Mouse (Mus musculus) forebrain, postnatal 0 days (tissue): ENCODE data around the gene Cyb5rl. TPM values are rescaled to one million over a fixed set of nuclear protein-coding genes. Genes with fewer than 3 reads are reported as not detected.

ENCODE experiments used
- ATAC-seq: fragments of 200-750 bp; cut with Nextera tagmentation; 2 replicates; pipeline ENCODE4 v1.8.0; 2017; ENCODE audit warnings: mild to moderate bottlenecking, moderate library complexity
- DNase-seq: peaks from one replicate; pipeline ENCODE4 v3.0.0-alpha.2; 2015
- H3K27ac ChIP-seq: fragments of 300-500 bp; sonication (generic); 2 replicates; pipeline ENCODE4 v1.5.1; 2014; ENCODE audit warnings: low read depth, mild to moderate bottlenecking, antibody characterized with exemption, low read length, moderate library complexity, mixed read lengths
- H3K27me3 ChIP-seq: fragments of 300-500 bp; sonication (generic); 2 replicates; pipeline ENCODE4 v1.6.1; 2014; ENCODE audit warnings: mild to moderate bottlenecking, low read length, mixed read lengths; ENCODE audit not compliant: insufficient read depth
- H3K36me3 ChIP-seq: fragments of 300-500 bp; sonication (generic); 2 replicates; pipeline ENCODE4 v1.6.1; 2014; ENCODE audit warnings: mild to moderate bottlenecking, moderate library complexity; ENCODE audit not compliant: insufficient read depth
- H3K4me1 ChIP-seq: fragments of 300-500 bp; sonication (generic); 2 replicates; pipeline ENCODE4 v1.6.1; 2014; ENCODE audit warnings: antibody characterized with exemption; ENCODE audit not compliant: insufficient read depth
- H3K4me2 ChIP-seq: fragments of 300-500 bp; sonication (generic); 2 replicates; pipeline ENCODE4 v1.6.1; 2014; ENCODE audit warnings: low read depth, mild to moderate bottlenecking, moderate library complexity
- H3K4me3 ChIP-seq: fragments of 300-500 bp; sonication (generic); 2 replicates; pipeline ENCODE4 v1.5.1; 2014; ENCODE audit warnings: low read depth, low read length, mixed read lengths
- H3K9ac ChIP-seq: fragments of 300-500 bp; sonication (generic); 2 replicates; pipeline ENCODE4 v1.6.1; 2014; ENCODE audit warnings: mild to moderate bottlenecking
- H3K9me3 ChIP-seq: fragments of 300-500 bp; sonication (generic); 2 replicates; pipeline ENCODE4 v1.6.1; 2016; ENCODE audit warnings: low read length
- CTCF ChIP-seq: sonication (generic); IDR thresholded peaks from 2 replicates; pipeline ENCODE4 v1.5.1; 2016; ENCODE audit warnings: antibody characterized with exemption, control low read depth, low read depth
- WGBS: fragments of 180-500 bp; shearing (Covaris S2); extraction: QIAGEN DNeasy Blood & Tissue Kit; methylation state at CpG from one replicate; pipeline ENCODE4 v1.1.7; 2014; 5-methylcytosine and 5-hydroxymethylcytosine counted together
- polyA plus RNA-seq: library from polyadenylated mRNA; unstranded; fragments of >200 nt; fragmentation: Nextera tagmentation; extraction: Ambion mirVana; gene quantifications from 2 replicates; pipeline ENCODE4 v1.2.1, GENCODE M21; 2015
- total RNA-seq: library from RNA; depleted of rRNA; stranded (reverse); fragments of >200 nt; gene quantifications from 2 replicates; pipeline ENCODE4 v1.2.3, GENCODE M21; 2014

Gene Cyb5rl
- total and polyA plus RNA-seq, 2 experiments from 2014 or later, result 4.5 to 4.6 TPM

GRCm38 (mm10) chr4:107024899-107025298, 41.9 kb upstream of the Cyb5rl start:
- Histone ChIP-seq H3K27ac (no peak overlapping the region), H3K4me1 (no peaks in the 10 kb centered on the region), H3K9ac (no peak overlapping the region), H3K4me3 (no peak overlapping the region), H3K9me3 (no peaks in the 10 kb centered on the region), H3K27me3 (no peaks in the 10 kb centered on the region), H3K36me3 (0 out of 2 replicates have a peak, but pooled peaks cover 7% of the 10 kb centered on the region), H3K4me2 (no peak overlapping the region)
- WGBS, result 65% methylated on average over 7 of the region's 7 CpGs
- ATAC-seq, result no peak
- DNase-seq, result no peak
- no peak for TF ChIP-seq CTCF

- no peaks in the 10 kb centered on the region for H3K4me1 ChIP-seq
- ATAC-seq, result no peak; the same call in 1 of the 2 replicates
Measured at GRCm38 (mm10) chr4:107025369-107025768, 41.4 kb upstream of the Cyb5rl start.

GRCm38 (mm10) chr4:107026451-107026850, 40.3 kb upstream of the Cyb5rl start:
- no peak for TF ChIP-seq CTCF
- peaks cover 13% of the 10 kb centered on the region; the same call in 1 of the 2 replicates for H3K36me3 ChIP-seq
- no peaks in the 10 kb centered on the region for H3K9me3 ChIP-seq
- no peak overlapping the region for H3K4me2 ChIP-seq
- no peak overlapping the region for H3K9ac ChIP-seq
- no peaks in the 10 kb centered on the region for H3K27me3 ChIP-seq
- no peak overlapping the region for H3K4me3 ChIP-seq
- no peak overlapping the region for H3K27ac ChIP-seq
- DNase-seq (no peak), ATAC-seq (no peak)
- no peaks in the 10 kb centered on the region for H3K4me1 ChIP-seq
- WGBS, result 54% methylated on average over 8 of the region's 8 CpGs

More at GRCm38 (mm10) chr4:107025369-107025768, 41.4 kb upstream of the Cyb5rl start:
- DNase-seq, result no peak
- H3K27ac ChIP-seq, result no peak overlapping the region
- H3K4me3 ChIP-seq, result no peak overlapping the region
- 0 out of 2 replicates have a peak, but pooled peaks cover 7% of the 10 kb centered on the region for H3K36me3 ChIP-seq
- no peak overlapping the region for H3K9ac ChIP-seq
- H3K4me2 ChIP-seq, result no peak overlapping the region
- H3K27me3 ChIP-seq, result no peaks in the 10 kb centered on the region
- no peaks in the 10 kb centered on the region for H3K9me3 ChIP-seq
- TF ChIP-seq CTCF, result no peak
- 24% methylated on average over 5 of the region's 5 CpGs for WGBS

- H3K36me3 ChIP-seq, result peaks cover 49% of the 10 kb centered on the region
Measured at GRCm38 (mm10) chr4:107035689-107036088, 31.1 kb upstream of the Cyb5rl start.

GRCm38 (mm10) chr4:107036985-107037384, 29.8 kb upstream of the Cyb5rl start:
- 97% methylated on average over 2 of the region's 2 CpGs for WGBS
- H3K36me3 ChIP-seq, result peaks cover 52% of the 10 kb centered on the region
- DNase-seq (no peak), ATAC-seq (no peak)
- H3K4me3 ChIP-seq, result no peak overlapping the region
- no peak overlapping the region for H3K27ac ChIP-seq
- TF ChIP-seq CTCF, result no peak
- H3K4me2 ChIP-seq, result no peak overlapping the region
- H3K4me1 ChIP-seq, result no peaks in the 10 kb centered on the region
- H3K9ac ChIP-seq, result no peak overlapping the region
- H3K27me3 ChIP-seq, result no peaks in the 10 kb centered on the region
- no peaks in the 10 kb centered on the region for H3K9me3 ChIP-seq

More at GRCm38 (mm10) chr4:107035689-107036088, 31.1 kb upstream of the Cyb5rl start:
- TF ChIP-seq CTCF, result no peak
- H3K4me2 ChIP-seq, result no peak overlapping the region
- H3K4me3 ChIP-seq, result no peak overlapping the region
- DNase-seq, result no peak
- H3K27me3 ChIP-seq, result no peaks in the 10 kb centered on the region
- H3K4me1 ChIP-seq, result no peaks in the 10 kb centered on the region
- H3K9ac ChIP-seq, result no peak overlapping the region
- 93% methylated on average over 4 of the region's 4 CpGs for WGBS
- no peaks in the 10 kb centered on the region for H3K9me3 ChIP-seq
- H3K27ac ChIP-seq, result no peak overlapping the region
- ATAC-seq, result no peak

- Histone ChIP-seq H3K36me3 (peaks cover 48% of the 10 kb centered on the region), H3K9ac (no peak overlapping the region), H3K27ac (peak overlapping the region; percentile 54; the same call in 1 of the 2 replicates), H3K9me3 (no peaks in the 10 kb centered on the region), H3K4me3 (no peak overlapping the region), H3K27me3 (no peaks in the 10 kb centered on the region), H3K4me2 (no peak overlapping the region), H3K4me1 (no peaks in the 10 kb centered on the region)
- WGBS, result 82% methylated on average over 4 of the region's 4 CpGs
- ATAC-seq (no peak), DNase-seq (no peak)
- TF ChIP-seq CTCF, result no peak
Measured at GRCm38 (mm10) chr4:107038303-107038702, 28.5 kb upstream of the Cyb5rl start.

GRCm38 (mm10) chr4:107039270-107039669, 27.5 kb upstream of the Cyb5rl start:
- 0 out of 2 replicates have a peak overlapping the region, but pooled peaks have one; percentile 15 for H3K27ac ChIP-seq
- ATAC-seq (peak; percentile 48), DNase-seq (no peak)
- peaks cover 52% of the 10 kb centered on the region for H3K36me3 ChIP-seq
- TF ChIP-seq CTCF, result no peak
- no peak overlapping the region for H3K9ac ChIP-seq
- H3K4me1 ChIP-seq, result no peaks in the 10 kb centered on the region
- no peaks in the 10 kb centered on the region for H3K27me3 ChIP-seq
- no peaks in the 10 kb centered on the region for H3K9me3 ChIP-seq
- H3K4me3 ChIP-seq, result no peak overlapping the region
- no peak overlapping the region for H3K4me2 ChIP-seq
- WGBS, result 53% methylated on average over 8 of the region's 8 CpGs
